Mouse (Mus musculus): Measurements from ENCODE around the gene Eif3b.

DNA sequence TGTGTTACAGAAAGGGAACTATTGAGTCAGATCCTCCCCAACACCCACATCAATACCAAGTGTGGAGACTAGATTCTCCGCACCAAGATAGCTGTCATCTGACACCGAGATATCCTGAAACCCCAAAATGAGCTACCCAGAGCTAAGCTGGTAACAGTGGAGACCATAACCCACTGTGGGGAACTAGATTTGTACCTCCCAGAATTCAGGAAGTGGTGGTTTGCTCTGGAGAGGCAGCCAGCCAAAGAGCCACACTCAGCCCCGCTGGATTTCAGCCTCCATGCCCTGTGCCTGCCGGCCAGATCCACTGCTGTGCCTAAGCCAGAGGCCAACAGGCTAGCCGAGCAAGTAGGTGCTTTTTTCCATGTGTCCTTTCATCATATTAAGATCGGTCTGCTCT lies 39.8 kb upstream of the Eif3b start:
- TF ChIP-seq GATA1 (IDR thresholded peaks at IDR 0.05; ENCODE audit: borderline replicate concordance, low read length): no peak
- TF ChIP-seq FLI1 (IDR thresholded peaks at IDR 0.05; ENCODE audit: low read length): no peak

Measured in megakaryocyte, embryonic 14.5 days (primary cell).